Mouse (Mus musculus): ENCODE measurements around the gene Gm38431. TPM values are rescaled to one million over a fixed set of nuclear protein-coding genes. Genes with fewer than 3 reads are reported as not detected.

Gm38431 gene
- polyA plus RNA-seq (2015; fragmentation: Nextera tagmentation; extraction: Ambion mirVana), result 0.22 and 0.42 TPM in 2 replicates

DNA sequence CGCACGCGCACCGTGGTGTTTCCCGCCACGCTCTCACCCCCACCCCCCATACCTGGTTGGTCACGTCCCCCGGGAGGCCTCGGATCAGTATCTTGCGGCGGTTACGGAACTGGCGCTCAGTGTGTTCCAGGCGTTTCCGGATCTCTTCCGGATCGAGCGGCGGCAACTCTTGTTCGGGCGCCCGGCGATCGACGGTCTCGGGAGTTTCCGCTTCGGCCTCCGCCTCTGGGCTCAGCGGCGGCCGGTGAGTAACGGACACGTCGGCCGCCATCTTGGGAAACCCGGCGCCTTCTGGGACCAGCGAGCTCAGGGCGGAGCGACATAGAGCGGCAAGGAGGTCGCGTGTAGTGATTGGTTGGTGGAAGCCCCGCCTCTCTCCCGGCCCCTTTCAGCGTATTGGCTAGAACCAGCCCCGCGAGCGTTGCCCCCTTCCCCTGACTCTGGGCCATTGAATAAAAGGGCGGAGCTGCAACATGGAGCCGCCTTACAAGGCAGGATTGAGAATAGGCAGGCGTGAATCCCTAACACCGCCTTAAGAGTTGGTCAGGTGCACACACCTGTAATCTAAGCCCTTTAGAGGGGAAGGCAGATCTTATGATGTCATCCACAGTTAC lies at the start of gene Gm38431, which contains the start of gene Raver1:
Gene Gm38431 (minus strand): TSS at position 291 of the 614 bp plus-strand sequence.
Gene Raver1 (minus strand): TSS at position 302 of the 614 bp plus-strand sequence.
- H3K4me1 ChIP-seq (replicated peaks; ENCODE audit: control insufficient read depth, insufficient read depth, low read length), result no peaks in the 10 kb centered on the region
- WGBS, result under 1% methylated on average over 54 of the region's 54 CpGs
- TF ChIP-seq CTCF (IDR thresholded peaks at IDR 0.05; ENCODE audit: low read depth), result no peak
- no peaks in the 10 kb centered on the region for H3K27me3 ChIP-seq (replicated peaks; ENCODE audit: control insufficient read depth, insufficient read depth, low read length)
- H3K4me2 ChIP-seq (replicated peaks; ENCODE audit: low read depth), result peak within 1 kb of the TSS; percentile 75
- H3K4me3 ChIP-seq (ENCODE audit: low read depth, low read length), result peak within 1 kb of the TSS; percentile 61
- H3K9ac ChIP-seq (ENCODE audit: low read depth, low read length), result peak within 1 kb of the TSS; percentile 63
- peak; percentile 98 for ATAC-seq
- peak within 1 kb of the TSS; percentile 84 for H3K27ac ChIP-seq (ENCODE audit: low read depth, low read length)
- peaks cover 28% of the 10 kb centered on the region for H3K36me3 ChIP-seq (ENCODE audit: control insufficient read depth, insufficient read depth)
- no peaks in the 10 kb centered on the region for H3K9me3 ChIP-seq (ENCODE audit: control insufficient read depth)

DNA sequence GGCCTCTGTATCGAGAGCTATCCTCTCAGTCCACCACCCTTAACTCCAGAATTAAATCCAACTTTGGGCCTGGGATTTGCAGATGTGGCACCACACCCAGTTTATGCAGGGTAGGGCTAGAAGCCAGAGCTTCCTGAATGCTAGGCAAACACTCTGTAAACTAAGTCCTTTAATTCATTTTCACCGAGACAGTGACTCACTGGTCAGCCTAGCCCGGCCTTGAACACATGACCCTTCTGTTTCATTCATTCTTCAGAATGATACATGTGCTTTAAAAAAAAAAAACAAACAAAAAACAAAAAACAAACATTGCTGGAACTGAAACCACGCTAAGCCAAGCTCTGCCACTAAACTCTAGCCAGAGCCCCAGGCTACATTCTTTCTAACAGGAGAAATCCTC lies 46.6 kb upstream of the Gm38431 start:
- Histone ChIP-seq H3K4me3 (ENCODE audit: low read depth, low read length) (no peak overlapping the region), H3K4me1 (replicated peaks; ENCODE audit: control insufficient read depth, insufficient read depth, low read length) (no peaks in the 10 kb centered on the region), H3K27ac (ENCODE audit: low read depth, low read length) (no peak overlapping the region), H3K9ac (ENCODE audit: low read depth, low read length) (no peak overlapping the region), H3K4me2 (replicated peaks; ENCODE audit: low read depth) (no peak overlapping the region), H3K36me3 (ENCODE audit: control insufficient read depth, insufficient read depth) (peaks cover 60% of the 10 kb centered on the region), H3K27me3 (replicated peaks; ENCODE audit: control insufficient read depth, insufficient read depth, low read length) (no peaks in the 10 kb centered on the region), H3K9me3 (ENCODE audit: control insufficient read depth) (no peaks in the 10 kb centered on the region)
- ATAC-seq, result no peak
- TF ChIP-seq CTCF (IDR thresholded peaks at IDR 0.05; ENCODE audit: low read depth), result no peak
- WGBS, result 63% methylated on average over 4 of the region's 4 CpGs

DNA sequence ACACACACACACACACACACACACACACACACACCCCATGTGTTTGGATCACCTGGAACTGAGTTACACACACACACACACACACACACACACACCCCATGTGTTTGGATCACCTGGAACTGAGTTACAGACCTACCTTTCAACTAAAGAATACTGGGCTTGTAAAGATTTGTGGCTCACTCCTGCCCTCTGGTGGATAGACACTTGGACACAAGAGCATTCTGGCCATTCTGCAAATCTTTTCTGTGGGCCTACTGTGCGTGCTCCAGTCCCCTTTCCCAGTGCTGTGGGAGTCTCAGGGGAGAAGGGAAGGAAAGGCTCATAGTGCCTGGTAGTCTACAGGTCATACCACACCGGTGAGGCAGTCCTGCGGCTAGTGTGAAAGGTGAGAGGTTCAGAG lies 45.4 kb upstream of the Gm38431 start:
- 51% methylated on average over 3 of the region's 3 CpGs for WGBS
- ATAC-seq, result peak; percentile 28; the same call in 1 of the 2 replicates
- Histone ChIP-seq H3K36me3 (ENCODE audit: control insufficient read depth, insufficient read depth) (peaks cover 48% of the 10 kb centered on the region), H3K4me1 (replicated peaks; ENCODE audit: control insufficient read depth, insufficient read depth, low read length) (no peaks in the 10 kb centered on the region), H3K9me3 (ENCODE audit: control insufficient read depth) (no peaks in the 10 kb centered on the region), H3K4me2 (replicated peaks; ENCODE audit: low read depth) (no peak overlapping the region), H3K9ac (ENCODE audit: low read depth, low read length) (no peak overlapping the region), H3K27me3 (replicated peaks; ENCODE audit: control insufficient read depth, insufficient read depth, low read length) (no peaks in the 10 kb centered on the region), H3K27ac (ENCODE audit: low read depth, low read length) (no peak overlapping the region), H3K4me3 (ENCODE audit: low read depth, low read length) (no peak overlapping the region)
- peak; percentile 82 for TF ChIP-seq CTCF (IDR thresholded peaks at IDR 0.05; ENCODE audit: low read depth)

- H3K27ac ChIP-seq (ENCODE audit: low read depth, low read length), result no peak overlapping the region
- H3K9ac ChIP-seq (ENCODE audit: low read depth, low read length), result no peak overlapping the region
- 71% methylated on average over 6 of the region's 6 CpGs for WGBS
- TF ChIP-seq CTCF (IDR thresholded peaks at IDR 0.05; ENCODE audit: low read depth), result no peak
- H3K9me3 ChIP-seq (ENCODE audit: control insufficient read depth), result no peaks in the 10 kb centered on the region
- ATAC-seq, result no peak
- H3K4me3 ChIP-seq (ENCODE audit: low read depth, low read length), result no peak overlapping the region
- peaks cover 40% of the 10 kb centered on the region for H3K36me3 ChIP-seq (ENCODE audit: control insufficient read depth, insufficient read depth)
- no peaks in the 10 kb centered on the region for H3K4me1 ChIP-seq (replicated peaks; ENCODE audit: control insufficient read depth, insufficient read depth, low read length)
- H3K27me3 ChIP-seq (replicated peaks; ENCODE audit: control insufficient read depth, insufficient read depth, low read length), result no peaks in the 10 kb centered on the region
- H3K4me2 ChIP-seq (replicated peaks; ENCODE audit: low read depth), result no peak overlapping the region
These were observed 44.6 kb upstream of the Gm38431 start for GRCm38 (mm10) chr9:21136401-21136800.

DNA sequence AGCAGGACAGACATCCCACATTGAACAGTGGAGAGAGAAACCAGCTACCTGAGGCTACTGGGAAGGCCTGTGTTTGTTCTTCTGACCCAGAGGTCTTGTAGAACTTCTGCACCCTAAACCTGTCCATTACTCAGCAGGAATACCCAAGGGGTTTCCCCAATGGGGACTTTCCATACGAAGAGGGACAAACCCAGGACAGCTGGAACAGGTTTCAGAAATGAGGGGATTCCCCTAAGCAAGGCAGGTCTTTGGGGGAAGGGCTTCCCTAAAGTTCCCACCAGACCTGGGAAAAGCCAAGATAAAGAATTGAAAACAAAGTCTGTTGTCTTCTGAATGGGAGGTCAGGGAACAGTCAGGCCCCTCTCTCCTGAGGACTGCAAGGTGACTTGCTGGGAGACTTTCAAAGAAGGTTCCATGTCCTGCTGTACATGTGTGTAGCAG lies 44.2 kb upstream of the Gm38431 start:
- WGBS, result 71% methylated on average over 1 of the region's 1 CpGs
- no peak for TF ChIP-seq CTCF (IDR thresholded peaks at IDR 0.05; ENCODE audit: low read depth)
- Histone ChIP-seq H3K27ac (ENCODE audit: low read depth, low read length) (no peak overlapping the region), H3K36me3 (ENCODE audit: control insufficient read depth, insufficient read depth) (peaks cover 35% of the 10 kb centered on the region), H3K4me2 (replicated peaks; ENCODE audit: low read depth) (no peak overlapping the region), H3K4me1 (replicated peaks; ENCODE audit: control insufficient read depth, insufficient read depth, low read length) (no peaks in the 10 kb centered on the region), H3K9ac (ENCODE audit: low read depth, low read length) (no peak overlapping the region), H3K27me3 (replicated peaks; ENCODE audit: control insufficient read depth, insufficient read depth, low read length) (no peaks in the 10 kb centered on the region), H3K4me3 (ENCODE audit: low read depth, low read length) (no peak overlapping the region), H3K9me3 (ENCODE audit: control insufficient read depth) (no peaks in the 10 kb centered on the region)
- no peak for ATAC-seq

DNA sequence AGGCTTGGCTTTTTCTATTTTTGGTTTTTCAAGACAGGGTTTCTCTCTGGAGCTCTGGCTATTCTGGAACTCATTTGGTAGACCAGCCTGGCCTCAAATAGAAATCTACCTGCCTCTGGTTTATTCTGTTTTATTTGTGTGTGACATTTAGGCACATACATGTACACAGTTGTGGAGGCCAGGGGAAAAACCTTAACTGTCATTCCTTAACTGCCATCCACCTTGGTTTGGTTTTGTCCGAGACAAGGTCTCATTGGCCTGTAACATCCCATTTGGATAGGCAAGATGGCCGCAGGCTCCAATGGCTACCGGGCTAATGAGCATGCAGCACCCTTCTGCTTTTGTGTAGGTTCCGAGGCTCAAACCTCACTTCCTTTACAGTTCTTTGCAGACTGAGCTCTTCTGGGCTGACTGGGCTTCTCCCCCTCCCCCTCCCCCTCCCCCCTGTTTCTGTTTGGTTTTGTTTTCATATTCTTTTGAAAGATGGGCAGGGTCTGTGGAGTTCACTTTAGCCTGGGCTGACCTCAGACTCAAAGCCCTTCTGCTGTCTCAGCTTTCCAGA lies 43.6 kb upstream of the Gm38431 start:
- H3K27me3 ChIP-seq (replicated peaks; ENCODE audit: control insufficient read depth, insufficient read depth, low read length), result no peaks in the 10 kb centered on the region
- H3K9ac ChIP-seq (ENCODE audit: low read depth, low read length), result no peak overlapping the region
- no peak overlapping the region for H3K4me2 ChIP-seq (replicated peaks; ENCODE audit: low read depth)
- TF ChIP-seq CTCF (IDR thresholded peaks at IDR 0.05; ENCODE audit: low read depth), result no peak
- no peaks in the 10 kb centered on the region for H3K9me3 ChIP-seq (ENCODE audit: control insufficient read depth)
- H3K4me1 ChIP-seq (replicated peaks; ENCODE audit: control insufficient read depth, insufficient read depth, low read length), result no peaks in the 10 kb centered on the region
- peaks cover 30% of the 10 kb centered on the region for H3K36me3 ChIP-seq (ENCODE audit: control insufficient read depth, insufficient read depth)
- no peak for ATAC-seq
- 73% methylated on average over 4 of the region's 4 CpGs for WGBS
- H3K4me3 ChIP-seq (ENCODE audit: low read depth, low read length), result no peak overlapping the region
- H3K27ac ChIP-seq (ENCODE audit: low read depth, low read length), result no peak overlapping the region
